8 mouse cellular contexts compared by ENCODE assay signal in genomic region chr16:55819186-55819861, GRCm38 (mm10). TPM values are rescaled to one million over a fixed set of nuclear protein-coding genes. Genes with fewer than 3 reads are reported as not detected.
DNase-seq lines count a peak whose midpoint lies in the region; ATAC-seq lines count a peak whose summit lies in the region.

No protein-coding gene starts in this region.

- H3K4me2 ChIP-seq in forebrain, embryonic 16.5 days (ENCODE audit: low read length) = peak overlapping the region; percentile 7; the same call in 1 of the 2 replicates
- H3K4me2 ChIP-seq in intestine, embryonic 15.5 days (replicated peaks) = peak overlapping the region; percentile 78
- peak overlapping the region; percentile 71 for H3K4me2 ChIP-seq in lung, embryonic 15.5 days

- no peak overlapping the region for H3K27ac ChIP-seq in forebrain, embryonic 16.5 days (ENCODE audit: low read length)
- peak overlapping the region; percentile 38; the same call in 1 of the 2 replicates for H3K27ac ChIP-seq in intestine, embryonic 15.5 days
- peak overlapping the region; percentile 97 for H3K27ac ChIP-seq in lung, embryonic 15.5 days

- peaks cover 17% of the 10 kb centered on the region for H3K36me3 ChIP-seq in forebrain, embryonic 16.5 days (ENCODE audit: control insufficient read depth, insufficient read depth)
- peaks cover 18% of the 10 kb centered on the region for H3K36me3 ChIP-seq in intestine, embryonic 15.5 days
- peaks cover 44% of the 10 kb centered on the region for H3K36me3 ChIP-seq in lung, embryonic 15.5 days

- H3K4me3 ChIP-seq in forebrain, embryonic 16.5 days (replicated peaks; ENCODE audit: low read length) = no peak overlapping the region
- peak overlapping the region; percentile 93 for H3K4me3 ChIP-seq in intestine, embryonic 15.5 days (replicated peaks)
- H3K4me3 ChIP-seq in lung, embryonic 15.5 days = peak overlapping the region; percentile 58

- intact Hi-C loops in left cerebral cortex, postnatal 4 days (cut with DNase I) = no loop called here

- no peaks in the 10 kb centered on the region for H3K27me3 ChIP-seq in forebrain, embryonic 16.5 days (replicated peaks; ENCODE audit: control insufficient read depth, insufficient read depth, low read length)
- no peaks in the 10 kb centered on the region for H3K27me3 ChIP-seq in intestine, embryonic 15.5 days (replicated peaks)
- no peaks in the 10 kb centered on the region for H3K27me3 ChIP-seq in lung, embryonic 15.5 days

- peak; percentile 21 for DNase-seq in left cerebral cortex, postnatal 4 days
- no peak for DNase-seq in left cerebral cortex, adult 9 months (ENCODE audit: low spot score in 2 of 2)
- DNase-seq in ZHBTc4 (ENCODE audit: low read depth, low spot score) = peak; percentile 26
- no peak for DNase-seq in right cerebral cortex, postnatal 14 days
- no peak for DNase-seq in frontal cortex, postnatal 14 days (ENCODE audit: low spot score in 2 of 2)

- H3K9ac ChIP-seq in forebrain, embryonic 16.5 days (replicated peaks; ENCODE audit: low read depth, low read length) = no peak overlapping the region
- H3K9ac ChIP-seq in intestine, embryonic 15.5 days = peak overlapping the region; percentile 53
- peak overlapping the region; percentile 62 for H3K9ac ChIP-seq in lung, embryonic 15.5 days

- H3K9me3 ChIP-seq in forebrain, embryonic 16.5 days (ENCODE audit: control insufficient read depth, low read length) = no peaks in the 10 kb centered on the region
- no peaks in the 10 kb centered on the region for H3K9me3 ChIP-seq in intestine, embryonic 15.5 days
- no peaks in the 10 kb centered on the region for H3K9me3 ChIP-seq in lung, embryonic 15.5 days

- H3K4me1 ChIP-seq in forebrain, embryonic 16.5 days (replicated peaks; ENCODE audit: control insufficient read depth, insufficient read depth, low read length) = peaks cover 13% of the 10 kb centered on the region
- H3K4me1 ChIP-seq in intestine, embryonic 15.5 days (replicated peaks) = 0 out of 2 replicates have a peak, but pooled peaks cover 11% of the 10 kb centered on the region
- H3K4me1 ChIP-seq in lung, embryonic 15.5 days = peaks cover 46% of the 10 kb centered on the region

- 43% methylated on average over 15 of the region's 15 CpGs for WGBS in forebrain, embryonic 16.5 days
- 25% methylated on average over 15 of the region's 15 CpGs for WGBS in intestine, embryonic 15.5 days
- 27% methylated on average over 15 of the region's 15 CpGs for WGBS in lung, embryonic 15.5 days

- no peak for ATAC-seq in forebrain, embryonic 16.5 days
- ATAC-seq in intestine, embryonic 15.5 days = no peak
- no peak for ATAC-seq in lung, embryonic 15.5 days (ENCODE audit: borderline replicate concordance, extremely low read depth, low FRiP score, low TSS enrichment)

RNA-seq across cellular contexts. Expression of gene Nfkbiz, which starts 19.4 kb away (rescaled TPM):
- total RNA-seq in left cerebral cortex, postnatal 4 days (2021) = 1 to 10 TPM; 2.3 to 2.5 TPM
- 1.3 and 1.6 TPM in 2 replicates for polyA plus RNA-seq in forebrain, embryonic 16.5 days (2015; fragmentation: Nextera tagmentation; extraction: Ambion mirVana)
- polyA plus RNA-seq in intestine, embryonic 15.5 days (2015; fragmentation: Nextera tagmentation; extraction: Ambion mirVana) = 8.7 and 8.8 TPM in 2 replicates
- 7.5 and 8.0 TPM in 2 replicates for polyA plus RNA-seq in lung, embryonic 15.5 days (2015; fragmentation: Nextera tagmentation; extraction: Ambion mirVana)

Comparison
In these comparisons a context has a peak if more than half of its experiments do, and no peak if none do; other contexts are left out.
1. DNase-seq: peak in left cerebral cortex, postnatal 4 days (single experiment) and ZHBTc4 (single experiment); none in left cerebral cortex, adult 9 months (0 of 2), right cerebral cortex, postnatal 14 days (single experiment) and frontal cortex, postnatal 14 days (0 of 2).
2. H3K4me2 ChIP-seq: peak in every context shown above with its lines; median percentile 78 in intestine, embryonic 15.5 days; 71 in lung, embryonic 15.5 days; 7 in forebrain, embryonic 16.5 days.